Mouse (Mus musculus): Measurements from ENCODE around the gene Gm47791. TPM values are rescaled to one million over a fixed set of nuclear protein-coding genes. Genes with fewer than 3 reads are reported as not detected.

Gene Gm47791
- total RNA-seq (2021), result not detected
- long read RNA-seq, result 0 reads

- no peak for DNase-seq (ENCODE audit: low spot score in 2 of 2)
These were observed at the start of gene Gm47791 for GRCm38 (mm10) chr1:82771022-82771586. TSS of gene Gm47791 (minus strand) at chr1:82771243.

GRCm38 (mm10) chr1:82820626-82821186 is 49.7 kb upstream of the Gm47791 start:
- DNase-seq (ENCODE audit: low spot score in 2 of 2), result no peak

- no peak for DNase-seq (ENCODE audit: low spot score in 2 of 2)
These were observed 49.1 kb upstream of the Gm47791 start for GRCm38 (mm10) chr1:82820179-82820578.

GRCm38 (mm10) chr1:82819366-82819765 is 48.3 kb upstream of the Gm47791 start:
- DNase-seq (ENCODE audit: low spot score in 2 of 2), result no peak

GRCm38 (mm10) chr1:82815941-82816716 is 45.1 kb upstream of the Gm47791 start:
- no peak for DNase-seq (ENCODE audit: low spot score in 2 of 2)

GRCm38 (mm10) chr1:82811766-82812165 is 40.7 kb upstream of the Gm47791 start:
- DNase-seq (ENCODE audit: low spot score in 2 of 2), result no peak

- no peak for DNase-seq (ENCODE audit: low spot score in 2 of 2)
These were observed 37.5 kb upstream of the Gm47791 start for GRCm38 (mm10) chr1:82808564-82808963.

- no peak for DNase-seq (ENCODE audit: low spot score in 2 of 2)
These were observed 36.2 kb upstream of the Gm47791 start for GRCm38 (mm10) chr1:82807206-82807605.

- no peak for DNase-seq (ENCODE audit: low spot score in 2 of 2)
These were observed 35.3 kb upstream of the Gm47791 start for GRCm38 (mm10) chr1:82806391-82806790.

- DNase-seq (ENCODE audit: low spot score in 2 of 2), result no peak
These were observed 33.0 kb upstream of the Gm47791 start for GRCm38 (mm10) chr1:82804059-82804458.

- DNase-seq (ENCODE audit: low spot score in 2 of 2), result no peak
These were observed 32.6 kb upstream of the Gm47791 start for GRCm38 (mm10) chr1:82803608-82804007.

GRCm38 (mm10) chr1:82801105-82801783 is 30.2 kb upstream of the Gm47791 start:
- no peak for DNase-seq (ENCODE audit: low spot score in 2 of 2)

- DNase-seq (ENCODE audit: low spot score in 2 of 2), result no peak
These were observed 27.9 kb upstream of the Gm47791 start for GRCm38 (mm10) chr1:82798922-82799321.

- no peak for DNase-seq (ENCODE audit: low spot score in 2 of 2)
These were observed 27.3 kb upstream of the Gm47791 start for GRCm38 (mm10) chr1:82798304-82798703.

GRCm38 (mm10) chr1:82797088-82797487 is 26.0 kb upstream of the Gm47791 start:
- no peak for DNase-seq (ENCODE audit: low spot score in 2 of 2)

- no peak for DNase-seq (ENCODE audit: low spot score in 2 of 2)
These were observed 24.8 kb upstream of the Gm47791 start for GRCm38 (mm10) chr1:82795702-82796443.

- no peak for DNase-seq (ENCODE audit: low spot score in 2 of 2)
These were observed 24.2 kb upstream of the Gm47791 start for GRCm38 (mm10) chr1:82795211-82795610.

- peak; percentile 17 to 30 for DNase-seq (ENCODE audit: low spot score in 2 of 2)
These were observed 22.9 kb upstream of the Gm47791 start for GRCm38 (mm10) chr1:82793986-82794385.

GRCm38 (mm10) chr1:82793110-82793509 is 22.1 kb upstream of the Gm47791 start:
- DNase-seq (ENCODE audit: low spot score in 2 of 2), result no peak

- DNase-seq (ENCODE audit: low spot score in 2 of 2), result no peak
These were observed 21.2 kb upstream of the Gm47791 start for GRCm38 (mm10) chr1:82792238-82792637.

GRCm38 (mm10) chr1:82791105-82791504 is 20.1 kb upstream of the Gm47791 start:
- no peak for DNase-seq (ENCODE audit: low spot score in 2 of 2)

Measured in layer of hippocampus, postnatal 10 days (tissue).